21 mouse cellular contexts compared by ENCODE assay signal in the genomic region with DNA sequence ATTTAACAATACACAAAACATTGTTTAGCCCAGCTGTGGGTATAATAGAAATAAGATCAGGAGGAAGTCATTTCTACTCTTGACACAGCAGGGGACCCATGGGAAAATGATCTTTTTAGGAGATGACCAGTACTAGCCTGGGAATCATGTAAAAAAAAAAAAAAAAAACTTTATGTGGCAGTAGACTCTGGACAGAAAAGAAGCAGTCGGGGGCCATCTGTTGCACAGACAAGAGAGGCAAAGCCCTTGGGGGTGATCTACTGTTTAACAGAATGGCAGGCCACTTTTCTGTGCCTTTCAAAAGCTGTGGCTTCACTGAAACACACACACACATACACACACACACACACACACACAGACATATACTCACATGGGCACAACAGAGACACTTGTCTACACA.
"Had no signal": no experiment of that assay in that cellular context is flagged by ENCODE, and none has a peak within 500 bp of the region (broad histone marks: within the 10 kb centered on the region; RNA-seq: fewer than 3 reads in every experiment).

No protein-coding gene starts in this region.

- H3K36me3 ChIP-seq: hindbrain, embryonic 12.5 days; liver, embryonic 12.5 days had no signal

- H3K4me2 ChIP-seq: heart, embryonic 12.5 days; hindbrain, embryonic 12.5 days; hindbrain, embryonic 14.5 days; kidney, embryonic 15.5 days; limb, embryonic 13.5 days; limb, embryonic 15.5 days; liver, embryonic 12.5 days had no signal

- H3K9me3 ChIP-seq: heart, embryonic 10.5 days; heart, embryonic 12.5 days; hindbrain, embryonic 12.5 days; kidney, embryonic 15.5 days; limb, embryonic 13.5 days; limb, embryonic 15.5 days; liver, embryonic 12.5 days had no signal

- H3K9ac ChIP-seq: heart, embryonic 12.5 days; hindbrain, embryonic 12.5 days; hindbrain, embryonic 14.5 days; kidney, embryonic 15.5 days; limb, embryonic 13.5 days; limb, embryonic 15.5 days; liver, embryonic 12.5 days; liver, embryonic 14.5 days had no signal

- DNase-seq: gastrocnemius, postnatal 14 days; gastrocnemius, postnatal 36 days; heart, adult 18-20 months; heart, postnatal 10 days; kidney, adult 11 months; kidney, postnatal 14 days; layer of hippocampus, adult 9-11 months; layer of hippocampus, postnatal 36 days; left cerebral cortex, postnatal 4 days had no signal

- H3K27me3 ChIP-seq: heart, embryonic 12.5 days; hindbrain, embryonic 12.5 days; kidney, embryonic 15.5 days; limb, embryonic 13.5 days; limb, embryonic 15.5 days; liver, embryonic 12.5 days had no signal

- ATAC-seq: hindbrain, embryonic 16.5 days; intestine, embryonic 16.5 days; liver, embryonic 12.5 days had no signal

- H3K27ac ChIP-seq: heart, embryonic 10.5 days; hindbrain, embryonic 12.5 days; hindbrain, embryonic 14.5 days; kidney, embryonic 15.5 days; kidney, postnatal 0 days; limb, embryonic 13.5 days; limb, embryonic 15.5 days; liver, embryonic 12.5 days; liver, embryonic 14.5 days had no signal

- H3K4me3 ChIP-seq: heart, embryonic 10.5 days; heart, embryonic 12.5 days; hindbrain, embryonic 12.5 days; kidney, embryonic 15.5 days; limb, embryonic 13.5 days; limb, embryonic 15.5 days; liver, embryonic 12.5 days had no signal

- H3K4me1 ChIP-seq: heart, embryonic 10.5 days; hindbrain, embryonic 12.5 days; kidney, embryonic 15.5 days; limb, embryonic 13.5 days; limb, embryonic 15.5 days; liver, embryonic 12.5 days had no signal
